Mouse (Mus musculus) heart, embryonic 10.5 days (tissue): ENCODE measurements around the gene Mief1. TPM values are rescaled to one million over a fixed set of nuclear protein-coding genes. Genes with fewer than 3 reads are reported as not detected.
A peak's percentile ranks its signal among the peaks of the same experiment; 100 is the strongest.

Experiments used
- DNase-seq: peaks from one replicate; pipeline ENCODE4 v3.0.0-alpha.2; 2017; ENCODE audit warnings: low spot score
- H3K27ac ChIP-seq: fragments of 300-500 bp; sonication (generic); 2 replicates; pipeline ENCODE4 v1.5.1; 2016; ENCODE audit warnings: mild to moderate bottlenecking
- H3K27me3 ChIP-seq: fragments of 300-500 bp; sonication (generic); 2 replicates; pipeline ENCODE4 v1.6.1; 2016; ENCODE audit warnings: mild to moderate bottlenecking; ENCODE audit not compliant: poor library complexity, insufficient read depth, severe bottlenecking
- H3K36me3 ChIP-seq: fragments of 300-500 bp; sonication (generic); 2 replicates; pipeline ENCODE4 v1.6.1; 2016; ENCODE audit warnings: mild to moderate bottlenecking, moderate library complexity
- H3K4me1 ChIP-seq: fragments of 300-500 bp; sonication (generic); 2 replicates; pipeline ENCODE4 v1.6.1; 2016; ENCODE audit warnings: mild to moderate bottlenecking
- H3K4me3 ChIP-seq: fragments of 300-500 bp; sonication (generic); 2 replicates; pipeline ENCODE4 v1.5.1; 2016; ENCODE audit warnings: mild to moderate bottlenecking, moderate library complexity
- H3K9me3 ChIP-seq: fragments of 300-500 bp; sonication (generic); 2 replicates; pipeline ENCODE4 v1.6.1; 2016; ENCODE audit warnings: mild to moderate bottlenecking, moderate library complexity
- whole genome bisulfite sequencing: fragments of 180-500 bp; shearing (Covaris S2); methylation state at CpG from one replicate; pipeline ENCODE4 v1.1.7; 2016; 5-methylcytosine and 5-hydroxymethylcytosine counted together
- polyA plus RNA-seq: library from polyadenylated mRNA; unstranded; fragments of >200 nt; fragmentation: Nextera tagmentation; extraction: Ambion mirVana; gene quantifications from 2 replicates; pipeline ENCODE4 v1.2.1, GENCODE M21; 2016

The Mief1 gene
- polyA plus RNA-seq, 1 experiment from 2014 or later, result 31.0 TPM

GRCm38 (mm10) chr15:80280646-80281045 is 46.8 kb downstream of the Mief1 start:
- Histone ChIP-seq H3K36me3 (no peaks in the 10 kb centered on the region), H3K4me1 (no peaks in the 10 kb centered on the region), H3K4me3 (no peak overlapping the region), H3K27ac (no peak overlapping the region), H3K9me3 (no peaks in the 10 kb centered on the region), H3K27me3 (peaks cover 76% of the 10 kb centered on the region)
- 22% methylated on average over 6 of the region's 6 CpGs for WGBS
- no peak for DNase-seq

DNA sequence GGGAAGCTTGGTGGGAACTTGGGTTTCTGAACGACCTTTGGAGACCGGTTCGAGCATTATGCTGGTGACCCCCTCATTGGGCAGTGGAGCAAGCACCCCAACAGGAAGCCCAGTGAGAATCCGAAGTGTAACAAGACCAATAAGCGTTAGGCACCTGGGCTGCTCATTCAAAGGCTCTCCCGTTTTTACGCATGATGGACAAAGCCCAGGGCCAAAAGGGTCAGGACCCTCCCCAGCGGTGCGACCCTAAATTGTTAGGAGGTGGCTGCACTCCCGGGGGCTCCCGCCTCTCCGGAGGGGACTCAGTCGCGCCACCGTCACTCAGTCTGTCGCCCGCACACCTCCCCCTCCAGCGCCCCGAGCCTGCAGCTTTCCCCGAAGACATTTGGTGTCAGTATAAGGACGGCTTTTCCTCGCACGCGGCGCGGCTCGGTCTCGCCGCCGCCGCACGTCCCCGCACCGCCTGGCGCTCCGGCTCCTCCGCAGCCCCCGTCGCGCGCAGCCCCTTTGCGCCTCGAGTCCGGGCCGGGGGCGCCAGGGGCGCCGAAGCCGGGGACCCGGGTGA is 53.1 kb downstream of the Mief1 start, which contains the start of gene Cacna1i:
TSS of gene Cacna1i (plus strand) at position 388 of the 565 bp plus-strand sequence.
- H3K4me3 ChIP-seq, result peak within 1 kb of the TSS; percentile 61
- no peak within 1 kb of the TSS for H3K27ac ChIP-seq
- 2% methylated on average over 50 of the region's 50 CpGs for WGBS
- no peak for DNase-seq
- H3K4me1 ChIP-seq, result peaks cover 24% of the 10 kb centered on the region
- no peaks in the 10 kb centered on the region for H3K36me3 ChIP-seq
- peaks cover 98% of the 10 kb centered on the region for H3K27me3 ChIP-seq
- no peaks in the 10 kb centered on the region for H3K9me3 ChIP-seq

DNA sequence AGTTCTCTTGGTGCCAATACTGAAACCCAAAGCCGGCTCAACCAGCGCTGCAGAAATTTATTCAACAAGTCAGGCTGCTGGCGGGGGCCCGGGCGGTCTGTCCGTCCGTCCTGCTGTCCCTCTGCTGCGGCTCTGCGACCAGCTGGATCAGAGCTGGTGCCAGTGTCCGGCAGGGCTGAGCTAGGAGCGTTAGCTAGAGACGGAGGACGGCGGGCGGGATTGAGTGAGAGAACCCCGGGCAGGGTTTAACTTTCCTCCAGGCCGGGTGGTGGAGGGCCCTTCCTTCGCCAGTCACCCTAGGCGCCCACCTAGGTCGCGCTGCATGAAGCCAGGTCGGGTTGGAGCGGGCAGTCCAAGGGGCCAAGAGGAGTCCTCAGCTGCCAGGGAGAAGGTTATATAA is 54.2 kb downstream of the Mief1 start:
- Histone ChIP-seq H3K4me1 (peaks cover 24% of the 10 kb centered on the region), H3K27me3 (peaks cover 98% of the 10 kb centered on the region), H3K9me3 (no peaks in the 10 kb centered on the region), H3K36me3 (no peaks in the 10 kb centered on the region), H3K27ac (no peak overlapping the region), H3K4me3 (peak overlapping the region; percentile 61)
- no peak for DNase-seq
- WGBS, result 1% methylated on average over 23 of the region's 23 CpGs

DNA sequence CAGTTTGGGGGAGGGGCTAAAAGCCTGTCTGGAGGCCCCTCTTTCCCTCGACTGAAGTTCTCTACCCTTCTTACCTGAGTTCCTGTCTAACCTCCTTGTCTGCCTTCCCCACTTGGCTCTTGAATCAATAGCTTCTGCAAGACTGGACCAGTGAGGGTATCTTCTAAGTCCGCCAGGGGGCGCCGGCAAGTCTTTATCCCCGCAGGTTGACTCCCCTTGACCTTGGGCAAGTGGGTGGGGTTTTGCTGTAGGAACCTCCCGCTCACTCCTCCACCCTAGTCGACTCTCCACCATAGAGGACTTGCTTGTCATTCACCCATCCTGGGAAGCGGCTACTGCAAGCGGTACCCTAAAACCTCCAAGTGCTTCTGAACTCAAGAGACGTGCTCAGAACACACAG is 55.6 kb downstream of the Mief1 start:
- H3K27me3 ChIP-seq, result peaks cover 96% of the 10 kb centered on the region
- no peaks in the 10 kb centered on the region for H3K9me3 ChIP-seq
- H3K36me3 ChIP-seq, result no peaks in the 10 kb centered on the region
- no peak overlapping the region for H3K27ac ChIP-seq
- H3K4me3 ChIP-seq, result no peak overlapping the region
- H3K4me1 ChIP-seq, result peaks cover 24% of the 10 kb centered on the region
- peak; percentile 89 for DNase-seq
- 5% methylated on average over 10 of the region's 10 CpGs for WGBS

- 97% methylated on average over 1 of the region's 1 CpGs for WGBS
- peaks cover 42% of the 10 kb centered on the region for H3K27me3 ChIP-seq
- H3K36me3 ChIP-seq, result no peaks in the 10 kb centered on the region
- H3K4me1 ChIP-seq, result no peaks in the 10 kb centered on the region
- no peaks in the 10 kb centered on the region for H3K9me3 ChIP-seq
- H3K4me3 ChIP-seq, result no peak overlapping the region
- no peak for DNase-seq
- no peak overlapping the region for H3K27ac ChIP-seq
Measured at GRCm38 (mm10) chr15:80297146-80297545, 63.3 kb downstream of the Mief1 start.

Other genes starting within 250 kb of the Mief1 start
- gene Pdgfb, start 219.0 kb upstream of the Mief1 start, polyA plus RNA-seq, result 0.95 and 1.9 TPM in 2 replicates
- gene Syngr1, start 142.7 kb upstream of the Mief1 start, polyA plus RNA-seq, result 6.7 and 11.6 TPM in 2 replicates
- 770 and 980 TPM in 2 replicates for gene Rpl3, start 142.2 kb upstream of the Mief1 start, polyA plus RNA-seq
- gene Tab1, start 100.9 kb upstream of the Mief1 start, polyA plus RNA-seq, result 34.2 and 38.1 TPM in 2 replicates
- 1.1 and 2.8 TPM in 2 replicates for gene Mgat3, start 60.3 kb upstream of the Mief1 start, polyA plus RNA-seq
- 3.5 TPM in 1 of 2 replicates, not detected in the other for gene AC140267.1, start 1.8 kb downstream of the Mief1 start, polyA plus RNA-seq
- gene Atf4, start 21.2 kb downstream of the Mief1 start, polyA plus RNA-seq, result 84.8 and 109 TPM in 2 replicates
- 46.1 and 62.5 TPM in 2 replicates for gene Rps19bp1, start 30.3 kb downstream of the Mief1 start, polyA plus RNA-seq
- gene Cacna1i, start 53.2 kb downstream of the Mief1 start, polyA plus RNA-seq, result 0.04 TPM in 1 of 2 replicates, not detected in the other